Mouse (Mus musculus) mature B cell (primary cell): Measurements from ENCODE around the gene Cse1l.

Experiments
- in situ Hi-C: fragments of 300-500 bp; cut with MboI; formaldehyde crosslinking; loops from 2 replicates; pipeline ENCODE4 v1.14.3; 2019

Cse1l gene

DNA sequence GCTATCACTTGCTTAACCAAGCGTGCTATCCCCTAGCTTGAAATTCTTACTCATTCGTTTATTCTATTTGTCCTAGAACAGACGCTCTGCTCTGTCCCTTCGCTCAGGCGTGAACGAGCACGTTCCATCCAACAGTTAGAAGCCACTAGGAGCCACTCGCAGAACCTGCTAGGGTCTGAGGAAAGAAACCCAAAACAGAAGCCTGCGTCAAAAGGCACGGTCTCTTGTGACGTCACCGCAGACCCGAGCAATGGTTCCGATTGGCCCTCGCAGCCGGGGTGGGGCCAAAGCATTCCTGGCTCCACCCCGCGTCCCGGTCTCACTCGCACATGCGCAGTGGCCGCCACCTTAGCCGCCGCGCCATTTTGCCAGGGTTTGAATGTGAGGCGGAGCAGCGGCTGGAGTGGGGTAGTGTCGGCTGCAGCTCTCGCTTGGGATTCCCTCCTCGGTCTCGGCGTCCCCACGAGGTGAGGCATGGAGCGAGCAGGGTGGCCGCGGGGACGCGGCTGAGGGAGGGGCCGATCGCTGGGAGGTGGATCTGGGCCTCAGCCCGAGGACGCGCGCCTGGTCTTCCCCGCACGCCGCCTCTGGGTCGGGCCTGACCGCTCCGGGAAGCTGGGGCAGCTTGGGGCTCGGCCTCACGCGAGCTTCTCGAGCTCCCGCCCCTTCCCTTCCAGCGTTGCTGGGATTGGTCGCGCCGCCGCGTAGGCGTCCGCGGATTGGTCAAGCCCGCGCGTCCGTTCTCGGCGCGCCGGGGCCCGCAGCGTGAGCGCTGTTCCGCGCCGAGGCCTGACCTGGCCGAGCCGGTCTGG lies at the start of gene Cse1l:
Gene Cse1l (plus strand): TSS at position 330 of the 812 bp plus-strand sequence.
- in situ Hi-C loops, result no loop called here

DNA sequence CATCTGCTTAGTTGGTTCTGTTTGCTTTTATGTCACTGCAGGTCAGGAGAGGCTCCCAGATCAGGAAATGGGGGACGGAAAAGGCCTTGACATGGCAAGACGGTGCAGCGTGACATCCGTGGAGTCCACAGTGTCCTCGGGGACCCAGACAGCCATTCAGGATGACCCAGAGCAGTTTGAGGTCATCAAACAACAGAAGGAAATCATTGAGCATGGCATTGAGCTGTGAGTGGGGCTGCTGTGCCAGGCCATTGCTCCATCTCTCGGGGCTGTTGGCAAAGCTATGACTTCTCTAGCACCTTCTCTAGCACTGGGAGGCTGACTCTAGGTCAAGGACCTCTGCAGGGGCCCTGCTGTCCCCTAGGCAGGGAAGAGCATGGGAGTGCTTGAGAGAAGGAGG lies 49.5 kb upstream of the Cse1l start:
- in situ Hi-C loops, result no loop called here

DNA sequence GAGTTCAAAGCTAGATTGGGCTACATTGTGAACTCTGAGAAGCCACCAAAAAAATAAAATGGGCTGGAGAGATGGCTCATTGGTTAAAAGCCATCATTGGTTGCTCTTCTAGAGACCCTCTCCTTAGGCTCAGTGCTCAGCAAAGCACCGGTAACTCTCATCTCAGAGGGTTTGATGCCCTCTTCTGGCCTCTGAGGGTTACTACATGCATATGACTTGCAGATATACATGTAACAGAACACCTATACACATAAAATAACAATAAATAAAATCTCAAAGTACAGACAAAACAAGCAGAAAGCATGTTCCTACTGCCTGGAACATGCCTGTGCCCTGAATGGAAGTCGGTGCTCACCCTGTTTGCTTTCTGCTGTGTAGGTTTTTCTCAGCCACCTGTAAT lies 48.7 kb upstream of the Cse1l start:
- in situ Hi-C loops, result no loop called here

DNA sequence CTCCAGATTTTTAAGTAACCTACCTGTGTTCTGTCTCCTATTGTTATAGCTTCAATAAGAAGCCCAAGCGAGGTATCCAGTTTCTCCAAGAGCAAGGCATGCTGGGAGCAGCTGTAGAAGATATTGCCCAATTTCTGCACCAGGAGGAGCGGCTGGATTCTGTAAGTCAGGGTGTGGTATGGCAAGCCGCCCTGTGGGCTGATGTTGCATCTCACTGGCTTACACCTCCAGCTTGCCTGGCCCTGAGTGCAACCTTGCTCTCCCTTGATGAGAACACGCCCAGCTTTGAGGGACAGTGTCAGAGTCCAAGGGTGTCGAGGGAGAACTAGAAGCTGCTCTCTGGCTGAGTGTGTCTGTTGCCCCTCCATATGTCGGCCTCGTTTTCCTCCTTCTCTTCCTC lies 46.6 kb upstream of the Cse1l start:
- in situ Hi-C loops, result no loop called here

DNA sequence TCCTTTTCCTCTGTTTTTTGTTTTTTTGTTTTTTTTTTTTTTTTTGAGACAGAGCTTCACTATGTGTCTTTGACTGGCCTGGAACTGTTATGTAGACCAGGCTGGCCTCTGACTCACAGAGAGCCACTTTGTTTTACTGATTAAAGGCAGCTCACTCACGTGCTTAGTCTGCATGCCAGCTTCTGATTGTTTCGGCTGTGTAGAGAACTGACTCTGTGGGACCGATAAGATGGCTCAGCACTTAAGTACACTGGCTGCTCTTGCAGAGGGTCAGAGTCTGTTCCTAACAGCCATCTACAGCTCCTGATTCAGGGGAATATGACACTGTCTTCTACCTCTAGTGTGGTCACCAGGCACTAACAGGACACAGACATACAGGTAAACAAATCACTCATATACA lies 43.3 kb upstream of the Cse1l start:
- in situ Hi-C loops, result no loop called here

GRCm38 (mm10) chr2:166865476-166865875 lies 40.4 kb upstream of the Cse1l start:
- in situ Hi-C loops, result no loop called here

DNA sequence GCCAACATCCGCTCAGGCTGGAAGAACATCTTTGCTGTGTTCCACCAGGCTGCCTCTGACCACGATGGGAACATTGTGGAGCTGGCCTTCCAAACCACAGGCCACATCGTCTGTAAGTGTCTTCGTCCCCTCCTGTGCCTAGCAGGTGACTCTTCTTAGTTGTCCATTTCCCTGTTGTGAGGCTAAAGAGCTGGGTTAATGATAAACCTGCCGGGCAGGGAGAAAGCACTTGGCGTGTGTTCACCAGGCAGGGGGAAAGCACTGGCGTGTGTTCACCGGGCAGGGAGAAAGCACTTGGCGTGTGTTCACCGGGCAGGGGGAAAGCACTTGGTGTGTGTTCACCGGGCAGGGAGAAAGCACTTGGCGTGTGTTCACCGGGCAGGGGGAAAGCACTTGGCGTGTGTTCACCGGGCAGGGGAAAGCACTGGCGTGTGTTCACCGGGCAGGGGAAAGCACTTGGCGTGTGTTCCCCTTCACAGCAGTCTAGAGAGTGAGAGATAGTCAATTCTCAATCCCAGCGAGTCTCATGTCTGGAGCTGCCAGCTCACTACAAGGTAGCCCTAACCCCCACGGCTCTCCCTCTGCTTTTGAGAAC lies 35.5 kb upstream of the Cse1l start:
- in situ Hi-C loops, result no loop called here

GRCm38 (mm10) chr2:166870899-166871298 lies 34.9 kb upstream of the Cse1l start:
- in situ Hi-C loops, result no loop called here

DNA sequence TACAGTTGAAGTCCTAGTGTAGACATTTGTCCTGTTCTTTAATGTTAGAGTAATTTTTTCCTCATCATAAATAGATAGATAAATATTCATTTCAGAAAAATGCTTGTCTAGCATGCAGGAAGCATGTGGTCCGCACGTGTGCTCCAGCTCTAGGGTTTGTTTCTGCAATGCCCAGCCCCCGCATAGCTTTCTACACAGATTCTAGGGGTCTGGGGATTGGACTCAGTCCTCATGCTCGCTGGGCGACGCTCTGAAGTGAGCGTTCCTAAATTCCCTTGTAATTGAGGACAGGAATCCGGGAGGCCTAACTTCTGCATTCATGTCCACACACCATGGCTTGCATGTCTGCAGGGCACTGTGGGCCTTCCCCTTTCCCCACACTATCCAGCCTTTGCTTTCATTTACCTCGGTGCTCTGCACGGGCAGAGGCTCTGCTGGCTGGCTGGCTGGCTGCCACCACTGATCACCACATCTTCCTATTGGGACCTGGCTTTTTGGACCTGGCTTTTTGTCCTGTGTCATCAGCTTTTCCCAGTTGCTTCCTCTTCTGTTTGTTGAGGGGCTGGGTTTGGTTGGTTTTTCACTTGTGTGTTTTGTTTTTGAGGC lies 31.1 kb upstream of the Cse1l start:
- in situ Hi-C loops, result no loop called here

- in situ Hi-C loops, result no loop called here
Measured at GRCm38 (mm10) chr2:166875561-166875960, 30.3 kb upstream of the Cse1l start.

DNA sequence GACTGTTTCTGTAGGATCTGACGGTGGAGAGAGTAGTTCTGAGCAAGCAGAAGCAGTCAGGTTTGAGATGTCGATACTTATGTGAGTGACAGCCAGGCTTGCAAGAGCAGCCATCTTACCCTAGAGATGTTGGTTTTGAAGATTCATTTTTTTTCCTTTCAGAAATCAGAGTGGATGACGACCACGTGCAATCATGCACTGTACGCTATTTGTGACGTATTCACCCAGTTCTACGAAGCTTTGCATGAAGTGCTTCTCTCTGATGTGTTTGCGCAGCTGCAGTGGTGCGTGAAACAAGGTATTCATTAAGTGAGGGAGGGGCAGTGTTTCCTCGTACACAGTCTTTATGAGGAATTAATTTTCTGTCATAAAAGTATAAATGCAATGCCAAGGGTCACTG lies 29.5 kb upstream of the Cse1l start:
- in situ Hi-C loops, result no loop called here

- in situ Hi-C loops, result no loop called here
Measured at GRCm38 (mm10) chr2:166885066-166885465, 20.8 kb upstream of the Cse1l start.

DNA sequence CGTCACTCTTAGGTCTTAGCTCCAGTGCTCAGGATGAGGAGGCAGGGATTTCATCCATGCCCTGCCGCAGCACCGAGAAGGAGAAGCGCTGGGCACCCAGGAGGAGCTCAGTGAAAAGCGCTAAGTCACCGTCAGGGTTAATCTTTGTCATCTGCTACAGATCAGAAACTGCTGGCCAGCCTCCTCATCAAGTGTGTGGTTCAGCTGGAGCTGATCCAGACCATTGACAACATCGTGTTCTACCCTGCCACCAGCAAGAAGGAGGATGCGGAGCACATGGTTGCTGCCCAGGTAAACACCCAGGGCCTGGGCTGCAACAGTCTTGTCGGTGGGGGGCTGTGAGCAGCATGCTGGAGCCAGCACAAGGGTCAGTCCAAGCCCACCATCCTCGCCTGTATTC lies 20.2 kb upstream of the Cse1l start:
- in situ Hi-C loops, result no loop called here

GRCm38 (mm10) chr2:166886231-166886630 lies 19.6 kb upstream of the Cse1l start:
- in situ Hi-C loops, result no loop called here

DNA sequence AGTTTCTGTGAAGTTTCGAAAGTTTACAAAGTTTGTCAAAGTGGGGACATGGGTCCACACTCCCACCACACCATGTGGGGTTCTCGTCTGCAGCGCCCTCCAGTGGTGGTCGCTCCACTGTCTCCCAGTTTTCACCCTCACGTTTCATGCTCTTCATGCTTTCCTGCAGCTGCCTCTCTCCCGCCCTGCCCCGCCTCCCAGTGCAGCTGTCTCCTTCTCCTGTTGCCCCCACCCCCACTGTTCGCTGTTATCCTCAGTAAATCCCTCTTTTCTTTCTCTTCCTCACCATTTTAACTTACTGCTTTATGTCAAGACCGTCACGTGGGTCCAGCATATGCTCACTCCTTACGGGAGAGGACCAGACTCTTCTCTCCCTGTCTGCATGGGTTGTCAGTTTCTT lies 18.0 kb upstream of the Cse1l start:
- in situ Hi-C loops, result no loop called here

DNA sequence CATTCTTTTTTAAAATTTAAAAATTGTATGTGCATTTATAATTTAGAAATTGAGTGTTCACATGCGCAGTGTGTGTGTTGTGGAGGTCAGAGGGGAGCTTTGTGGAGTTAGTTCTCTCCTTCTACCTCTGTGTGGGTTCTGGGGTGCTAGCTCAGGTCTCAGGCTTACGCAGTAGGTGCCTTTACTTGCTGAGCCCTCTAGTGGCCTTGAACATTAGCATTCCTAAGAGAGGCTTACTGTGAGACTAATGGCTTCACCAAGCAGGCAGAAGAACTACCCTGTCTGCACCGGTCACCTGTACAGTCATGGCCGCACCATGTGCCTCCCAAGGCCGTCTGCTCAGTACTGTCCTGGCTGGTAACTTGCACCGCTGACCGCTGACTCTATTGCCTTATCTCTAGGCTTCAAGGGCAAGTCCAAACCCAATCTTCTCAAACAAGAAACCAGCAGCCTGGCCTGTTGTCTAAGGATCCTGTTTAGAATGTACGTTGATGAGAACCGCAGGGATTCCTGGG lies 14.4 kb upstream of the Cse1l start:
- in situ Hi-C loops, result no loop called here

DNA sequence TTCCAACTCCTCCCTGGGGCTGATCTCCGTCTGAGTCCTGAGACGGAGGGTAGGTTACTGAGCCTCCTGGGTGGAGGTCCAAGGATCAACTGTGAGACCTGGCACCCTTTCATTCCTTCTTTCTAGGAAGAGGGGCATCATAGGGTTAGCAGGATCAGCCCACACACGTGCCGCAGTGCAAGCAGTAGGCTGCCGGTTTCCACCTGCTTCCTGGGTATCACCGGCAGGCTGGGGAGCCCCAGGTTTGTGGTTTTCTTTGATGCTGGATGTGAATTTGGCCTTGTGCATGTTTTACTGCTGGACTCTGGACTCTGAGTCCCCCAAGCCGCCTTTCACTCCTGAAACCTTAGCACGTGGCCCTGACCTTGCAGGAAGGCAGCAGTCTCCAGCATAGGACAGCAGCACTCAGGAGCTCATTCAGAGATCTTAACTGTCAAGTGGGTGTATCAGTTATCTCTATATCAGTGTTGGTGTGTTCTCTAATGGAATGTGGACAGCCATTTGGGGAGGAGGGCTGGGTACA lies 13.6 kb upstream of the Cse1l start:
- in situ Hi-C loops, result no loop called here

DNA sequence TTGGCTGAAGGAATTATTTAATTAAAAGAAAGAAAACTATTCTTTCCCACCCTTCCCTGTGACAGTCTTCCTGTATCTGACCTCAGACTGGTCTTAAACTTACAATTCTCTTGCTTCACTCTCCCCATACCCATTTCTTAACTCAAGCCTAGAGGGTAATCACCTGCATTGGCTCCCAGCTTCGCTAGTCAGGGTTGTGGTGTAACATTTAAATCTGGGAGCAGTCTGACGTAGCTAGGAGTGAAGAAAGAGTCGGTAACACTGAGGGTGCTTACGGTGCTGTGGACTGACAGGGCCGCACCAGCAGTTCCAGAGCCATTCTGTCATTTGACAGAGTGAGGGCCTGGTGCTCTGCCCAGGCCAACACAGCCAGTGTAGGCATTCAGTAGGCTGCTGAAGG lies 12.8 kb upstream of the Cse1l start:
- in situ Hi-C loops, result no loop called here

GRCm38 (mm10) chr2:166896368-166896767 lies 9.5 kb upstream of the Cse1l start:
- in situ Hi-C loops, result no loop called here

DNA sequence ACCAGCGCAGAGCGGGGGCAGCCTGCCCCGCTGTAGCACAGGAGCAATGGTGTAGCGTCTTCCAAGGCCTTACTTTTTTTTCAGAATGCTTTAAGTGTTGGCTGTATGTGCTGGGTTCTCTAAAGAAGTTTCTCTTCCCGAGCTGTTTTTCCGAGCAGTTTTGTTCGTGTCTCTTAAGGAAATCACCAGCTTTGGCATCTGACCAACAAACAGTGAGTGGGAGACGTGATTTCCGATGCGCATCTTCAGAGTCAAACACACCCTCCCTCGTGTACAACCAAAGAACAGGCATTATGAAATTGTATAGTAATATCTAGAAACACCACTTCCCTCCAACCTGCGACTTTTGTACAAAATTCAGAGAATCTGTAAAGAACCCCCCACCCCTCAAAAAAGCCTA lies 8.9 kb upstream of the Cse1l start:
- in situ Hi-C loops, result no loop called here

DNA sequence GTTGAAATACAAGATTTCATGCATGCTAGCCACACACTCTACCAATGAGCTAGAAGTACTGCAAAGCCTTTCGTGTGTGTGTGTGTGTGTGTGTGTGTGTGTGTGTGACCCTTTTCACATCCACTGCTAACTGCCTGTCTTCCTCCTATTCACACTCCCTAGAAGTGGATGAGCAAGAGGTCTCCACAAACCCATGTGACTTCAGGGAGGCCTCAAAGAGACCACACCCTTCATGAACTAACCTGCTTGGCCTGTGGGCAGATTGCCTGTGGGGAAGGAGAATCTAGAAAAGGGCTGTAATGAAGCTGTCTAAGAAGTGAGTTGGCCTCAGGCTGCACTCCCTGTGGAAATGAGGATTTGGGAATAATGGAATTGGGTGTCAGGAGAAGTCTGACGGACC lies 6.7 kb upstream of the Cse1l start:
- in situ Hi-C loops, result no loop called here

GRCm38 (mm10) chr2:166899746-166900145 lies 6.1 kb upstream of the Cse1l start:
- in situ Hi-C loops, result no loop called here
